Mouse (Mus musculus) kidney, adult 8-10 months (tissue): ENCODE measurements around the gene Hhat.
A peak's percentile ranks its signal among the peaks of the same experiment; 100 is the strongest.

Experiments
- DNase-seq, 2 experiments: peaks; one replicate each; pipeline ENCODE4 v3.0.0; 2022

Hhat gene

GRCm38 (mm10) chr1:192546843-192547242 lies 224.2 kb downstream of the Hhat start:
- DNase-seq: peak in 1 of 2 experiments; percentile 17

GRCm38 (mm10) chr1:192544901-192545300 lies 226.1 kb downstream of the Hhat start:
- no peak for DNase-seq

- DNase-seq: no peak
Measured at GRCm38 (mm10) chr1:192544091-192544490, 226.9 kb downstream of the Hhat start.

- no peak for DNase-seq
Measured at GRCm38 (mm10) chr1:192543686-192544085, 227.3 kb downstream of the Hhat start.

- DNase-seq: no peak
Measured at GRCm38 (mm10) chr1:192542093-192542492, 228.9 kb downstream of the Hhat start.

- DNase-seq: no peak
Measured at GRCm38 (mm10) chr1:192537169-192537568, 233.9 kb downstream of the Hhat start.

GRCm38 (mm10) chr1:192536440-192536839 lies 234.6 kb downstream of the Hhat start:
- DNase-seq: no peak

GRCm38 (mm10) chr1:192533016-192533415 lies 238.0 kb downstream of the Hhat start:
- DNase-seq: no peak

GRCm38 (mm10) chr1:192532212-192532611 lies 238.8 kb downstream of the Hhat start:
- DNase-seq: no peak

GRCm38 (mm10) chr1:192531490-192532146 lies 239.4 kb downstream of the Hhat start:
- no peak for DNase-seq

GRCm38 (mm10) chr1:192525711-192526350 lies 245.2 kb downstream of the Hhat start:
- no peak for DNase-seq

- no peak for DNase-seq
Measured at GRCm38 (mm10) chr1:192522376-192523178, 248.4 kb downstream of the Hhat start.

- peak in 1 of 2 experiments; percentile 4 for DNase-seq
Measured at GRCm38 (mm10) chr1:192520836-192521435, 250.1 kb downstream of the Hhat start.

- no peak for DNase-seq
Measured at GRCm38 (mm10) chr1:192519713-192520112, 251.3 kb downstream of the Hhat start.

- no peak for DNase-seq
Measured at GRCm38 (mm10) chr1:192515373-192515772, 255.7 kb downstream of the Hhat start.

GRCm38 (mm10) chr1:192512821-192513220 lies 258.2 kb downstream of the Hhat start:
- no peak for DNase-seq

- DNase-seq: no peak
Measured at GRCm38 (mm10) chr1:192503651-192504050, 267.4 kb downstream of the Hhat start.

GRCm38 (mm10) chr1:192502835-192503234 lies 268.2 kb downstream of the Hhat start:
- no peak for DNase-seq

- no peak for DNase-seq
Measured at GRCm38 (mm10) chr1:192502016-192502415, 269.0 kb downstream of the Hhat start.

- no peak for DNase-seq
Measured at GRCm38 (mm10) chr1:192497505-192497904, 273.5 kb downstream of the Hhat start.

GRCm38 (mm10) chr1:192489908-192490825 lies 280.9 kb downstream of the Hhat start:
- DNase-seq: no peak

GRCm38 (mm10) chr1:192487571-192487970 lies 283.5 kb downstream of the Hhat start:
- no peak for DNase-seq
